Comparison of ENCODE assay signal across 9 mouse cellular contexts in the genomic region with DNA sequence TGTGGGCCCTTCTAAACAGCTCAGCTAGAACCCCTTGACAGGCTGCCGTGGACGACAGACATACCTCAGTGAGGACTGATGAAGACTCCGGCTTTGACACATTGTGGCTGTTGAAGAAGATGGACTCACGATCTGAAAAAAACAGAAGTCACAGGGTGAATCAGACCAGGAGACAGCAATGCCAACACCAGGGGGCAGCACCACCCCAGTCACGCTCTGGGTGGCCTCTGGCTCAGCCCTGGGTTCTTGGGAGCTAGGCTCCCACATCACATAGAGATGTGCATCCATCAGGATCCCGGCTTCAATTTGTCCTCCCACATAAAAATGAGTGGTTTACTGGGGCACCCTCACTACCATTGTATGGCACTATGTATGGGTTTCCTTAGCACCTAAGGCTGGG. TPM values are rescaled to one million over a fixed set of nuclear protein-coding genes. Genes with fewer than 3 reads are reported as not detected.
DNase-seq lines count a peak whose midpoint lies in the region; ATAC-seq and TF ChIP-seq lines count a peak whose summit lies in the region.
"Had no signal": no experiment of that assay in that cellular context is flagged by ENCODE, and none has a peak within 500 bp of the region (broad histone marks: within the 10 kb centered on the region; RNA-seq: fewer than 3 reads in every experiment).

No protein-coding gene starts in this region.

- no peaks in the 10 kb centered on the region for H3K27me3 ChIP-seq in CH12.LX (replicated peaks)
- H3K27me3 ChIP-seq in forebrain, embryonic 13.5 days = no peaks in the 10 kb centered on the region
- no peaks in the 10 kb centered on the region for H3K27me3 ChIP-seq in hindbrain, embryonic 13.5 days

- H3K4me2 ChIP-seq in CH12.LX (ENCODE audit: insufficient read depth, low read depth, poor library complexity, severe bottlenecking) = no peak overlapping the region
- H3K4me2 ChIP-seq in forebrain, embryonic 13.5 days = no peak overlapping the region
- H3K4me2 ChIP-seq in hindbrain, embryonic 13.5 days = no peak overlapping the region

- no peaks in the 10 kb centered on the region for H3K9me3 ChIP-seq in CH12.LX (replicated peaks; ENCODE audit: low read length)
- no peaks in the 10 kb centered on the region for H3K9me3 ChIP-seq in forebrain, embryonic 13.5 days (replicated peaks)
- no peaks in the 10 kb centered on the region for H3K9me3 ChIP-seq in hindbrain, embryonic 13.5 days

- peak; percentile 83 for TF ChIP-seq RAD21 in CH12.LX (IDR thresholded peaks at IDR 0.05; ENCODE audit: low read depth, low read length)

- in situ Hi-C loops in CH12.LX (cut with MboI; ENCODE audit: low pct_ligation_motif_present, low pct_unique_long_range_greater_than_20kb, low sequenced_read_pairs) = loop anchor here (5.0 kb wide), 1 partner anchor 128 kb away; no protein-coding TSS in a partner anchor

- no peak overlapping the region for H3K27ac ChIP-seq in CH12.LX (ENCODE audit: insufficient read depth, low read depth)
- H3K27ac ChIP-seq in forebrain, embryonic 13.5 days = no peak overlapping the region
- no peak overlapping the region for H3K27ac ChIP-seq in hindbrain, embryonic 13.5 days

- peak; percentile 67; the same call in 1 of the 2 replicates for ATAC-seq in forebrain, embryonic 13.5 days
- ATAC-seq in hindbrain, embryonic 13.5 days (ENCODE audit: low FRiP score) = peak; percentile 50; the same call in 1 of the 2 replicates
- ATAC-seq in megakaryocyte, adult 5-6 weeks (ENCODE audit: poor library complexity, severe bottlenecking) = peak; percentile 85

- peak; percentile 69 for DNase-seq in CH12.LX (ENCODE audit: extremely low read depth)
- peak; percentile 54 for DNase-seq in c-Kit-positive CD71-negative TER-119-negative erythroid progenitor cells, embryonic 14.5 days (ENCODE audit: low read depth)
- DNase-seq in layer of hippocampus, postnatal 25 days (ENCODE audit: extremely low spot score in 1 of 2, low spot score in 1 of 2) = peak; percentile 75 to 93
- DNase-seq in right cerebral cortex, adult 18-20 months = peak; percentile 76
- DNase-seq in urinary bladder, adult 18-20 months (ENCODE audit: low spot score in 2 of 2) = peak; percentile 39 to 55

- TF ChIP-seq EP300 in CH12.LX (IDR thresholded peaks at IDR 0.05; ENCODE audit: low read length) = no peak

- H3K79me2 ChIP-seq in CH12.LX (replicated peaks; ENCODE audit: control insufficient read depth, extremely low read depth, insufficient read depth, poor library complexity, severe bottlenecking) = no peaks in the 10 kb centered on the region

- peak; percentile 51 to 90 for TF ChIP-seq CTCF in CH12.LX (conservative IDR thresholded peaks at IDR 0.05 in 1 of 2, IDR thresholded peaks at IDR 0.05 in 1 of 2; ENCODE audit: low read depth in 2 of 2, low read length in 2 of 2)

- H3K36me3 ChIP-seq in CH12.LX (replicated peaks in 1 of 2; ENCODE audit: control insufficient read depth in 1 of 2, insufficient read depth in 1 of 2, low read length in 1 of 2) = peaks cover 37 to 95% of the 10 kb centered on the region in 2 experiments
- peaks cover 50% of the 10 kb centered on the region for H3K36me3 ChIP-seq in forebrain, embryonic 13.5 days (ENCODE audit: poor library complexity, severe bottlenecking)
- peaks cover 15% of the 10 kb centered on the region for H3K36me3 ChIP-seq in hindbrain, embryonic 13.5 days

- H3K9ac ChIP-seq in CH12.LX (ENCODE audit: insufficient read depth, low read depth) = no peak overlapping the region
- no peak overlapping the region for H3K9ac ChIP-seq in forebrain, embryonic 13.5 days
- no peak overlapping the region for H3K9ac ChIP-seq in hindbrain, embryonic 13.5 days

- no peak overlapping the region for H3K4me3 ChIP-seq in CH12.LX (replicated peaks in 1 of 3; ENCODE audit: low read depth in 2 of 3, low read length in 2 of 3, poor library complexity in 1 of 3)
- no peak overlapping the region for H3K4me3 ChIP-seq in forebrain, embryonic 13.5 days
- no peak overlapping the region for H3K4me3 ChIP-seq in hindbrain, embryonic 13.5 days
- H3K4me3 ChIP-seq: erythroblast, embryonic 14.5 days had no signal

- peaks cover 7 to 41% of the 10 kb centered on the region in 2 experiments for H3K4me1 ChIP-seq in CH12.LX (ENCODE audit: control insufficient read depth in 1 of 2, insufficient read depth in 2 of 2)
- no peaks in the 10 kb centered on the region for H3K4me1 ChIP-seq in forebrain, embryonic 13.5 days
- H3K4me1 ChIP-seq in hindbrain, embryonic 13.5 days (replicated peaks) = 0 out of 2 replicates have a peak, but pooled peaks cover 6% of the 10 kb centered on the region

- WGBS in forebrain, embryonic 13.5 days = 65% methylated on average over 6 of the region's 6 CpGs
- 63% methylated on average over 6 of the region's 6 CpGs for WGBS in hindbrain, embryonic 13.5 days

- TF ChIP-seq POLR2A in CH12.LX (IDR thresholded peaks at IDR 0.05; ENCODE audit: low read depth, low read length) = no peak

- dilution Hi-C loops in CH12.LX (cut with MboI; ENCODE audit: extremely low pct_ligation_motif_present, extremely low pct_unique_long_range_greater_than_20kb, low sequenced_read_pairs) = no loop called here

TF ChIP-seq in CH12.LX, 34 proteins besides CTCF, POLR2A, EP300 and RAD21:
- peak; percentile 40; the same call in 1 of the 2 replicates for TF ChIP-seq IRF4 (IDR thresholded peaks at IDR 0.05; ENCODE audit: low read depth, low read length)
- TF ChIP-seq MYC (IDR thresholded peaks at IDR 0.05; ENCODE audit: low read depth, low read length) = no peak
- TF ChIP-seq ZC3H11A (IDR thresholded peaks at IDR 0.05; ENCODE audit: low read depth, low read length) = peak; percentile 78
- no peak for TF ChIP-seq ETS1 (conservative IDR thresholded peaks at IDR 0.05; ENCODE audit: low read depth, low read length)
- no peak for TF ChIP-seq ELF1 (IDR thresholded peaks at IDR 0.05; ENCODE audit: low read depth, low read length)
- no peak for TF ChIP-seq TCF12 (IDR thresholded peaks at IDR 0.05; ENCODE audit: low read depth, low read length)
- no peak for TF ChIP-seq UBTF (IDR thresholded peaks at IDR 0.05; ENCODE audit: low read depth, low read length)
- peak; percentile 79 for TF ChIP-seq ZNF384 (IDR thresholded peaks at IDR 0.05; ENCODE audit: low read depth, low read length)
- TF ChIP-seq ZMIZ1 (IDR thresholded peaks at IDR 0.05; ENCODE audit: low read depth, low read length) = no peak
- peak; percentile 97 for TF ChIP-seq SMC3 (IDR thresholded peaks at IDR 0.05; ENCODE audit: low read depth, low read length)
- no peak for TF ChIP-seq POLR2AphosphoS2 (IDR thresholded peaks at IDR 0.05; ENCODE audit: low read depth, low read length)
- no peak for TF ChIP-seq USF2 (conservative IDR thresholded peaks at IDR 0.05; ENCODE audit: low read depth, low read length)
- TF ChIP-seq GABPA (IDR thresholded peaks at IDR 0.05; ENCODE audit: insufficient replicate concordance, low read depth, low read length) = no peak
- TF ChIP-seq KAT2A (IDR thresholded peaks at IDR 0.05; ENCODE audit: insufficient replicate concordance, low read length) = no peak
- TF ChIP-seq MEF2A (IDR thresholded peaks at IDR 0.05; ENCODE audit: borderline replicate concordance, low read depth, low read length) = no peak
- TF ChIP-seq MAX (IDR thresholded peaks at IDR 0.05; ENCODE audit: low read length) = no peak
- no peak for TF ChIP-seq ZKSCAN1 (IDR thresholded peaks at IDR 0.05; ENCODE audit: borderline replicate concordance, low read depth, low read length)
- TF ChIP-seq NRF1 (IDR thresholded peaks at IDR 0.05; ENCODE audit: low read depth, low read length) = 0 out of 2 replicates have a peak, but pooled peaks have one; percentile 15
- no peak for TF ChIP-seq BHLHE40 (IDR thresholded peaks at IDR 0.05; ENCODE audit: low read depth, low read length)
- no peak for TF ChIP-seq NELFE (IDR thresholded peaks at IDR 0.05; ENCODE audit: low read depth, low read length)
- no peak for TF ChIP-seq PAX5 (IDR thresholded peaks at IDR 0.05; ENCODE audit: low read length)
- no peak for TF ChIP-seq SIN3A (IDR thresholded peaks at IDR 0.05; ENCODE audit: low read length)
- no peak for TF ChIP-seq JUND (conservative IDR thresholded peaks at IDR 0.05; ENCODE audit: low read depth, low read length)
- no peak for TF ChIP-seq HCFC1 (IDR thresholded peaks at IDR 0.05; ENCODE audit: low read depth, low read length)
- TF ChIP-seq TBP (conservative IDR thresholded peaks at IDR 0.05; ENCODE audit: low read depth, low read length) = no peak
- TF ChIP-seq USF1 (IDR thresholded peaks at IDR 0.05; ENCODE audit: low read depth, low read length) = no peak
- TF ChIP-seq CHD2 (IDR thresholded peaks at IDR 0.05; ENCODE audit: low read length) = no peak
- TF ChIP-seq RCOR1 (conservative IDR thresholded peaks at IDR 0.05; ENCODE audit: low read depth, low read length) = no peak
- TF ChIP-seq MXI1 (IDR thresholded peaks at IDR 0.05; ENCODE audit: low read depth, low read length) = no peak
- no peak for TF ChIP-seq CHD1 (IDR thresholded peaks at IDR 0.05; ENCODE audit: low read depth, low read length)
- TF ChIP-seq MAFK (IDR thresholded peaks at IDR 0.05; ENCODE audit: insufficient replicate concordance, low read length) = no peak
- no peak for TF ChIP-seq JUN (IDR thresholded peaks at IDR 0.05; ENCODE audit: insufficient read depth, low read depth, low read length)
TF ChIP-seq in CH12.LX: peak in this region for 5.

RNA-seq across cellular contexts. Expression of a gene that starts 24.3 kb away (rescaled TPM):
- not detected in 2 replicates for total RNA-seq in CH12.LX (2012; rRNA removed)
- not detected in 2 replicates for total RNA-seq in CH12.LX (2014; rRNA removed)
- not detected in 2 replicates for polyA plus RNA-seq in CH12.LX (2012; ENCODE audit: insufficient read length, low read depth)
- polyA plus RNA-seq in forebrain, embryonic 13.5 days (2015; fragmentation: Nextera tagmentation; extraction: Ambion mirVana) = 59.6 and 60.0 TPM in 2 replicates
- 96.0 and 102 TPM in 2 replicates for polyA plus RNA-seq in hindbrain, embryonic 13.5 days (2015; fragmentation: Nextera tagmentation; extraction: Ambion mirVana)
- 100 to 1,000 TPM; 132 to 135 TPM for total RNA-seq in layer of hippocampus, postnatal 25 days (2021)
- not detected in 2 replicates for total RNA-seq in megakaryocyte, adult 5-6 weeks (2015)
- not detected in 2 replicates for total RNA-seq in megakaryocyte, adult 5-6 weeks (2017)

Comparison
In these comparisons a context has a peak if more than half of its experiments do, and no peak if none do; other contexts are left out.
1. RNA of a gene that starts 24.3 kb away (total RNA-seq): 132 to 135 TPM in layer of hippocampus, postnatal 25 days; not detected in CH12.LX and not detected in megakaryocyte, adult 5-6 weeks; every median in the first group is over 100 times any median in the second.
2. Peak in every context shown above with its lines, with median percentiles within 50 percentile points of each other: DNase-seq and ATAC-seq.